Mouse (Mus musculus): Measurements from ENCODE around the gene Rgmb. TPM values are rescaled to one million over a fixed set of nuclear protein-coding genes. Genes with fewer than 3 reads are reported as not detected.

The Rgmb gene
- polyA plus RNA-seq, 1 experiment = 41.4 TPM

DNA sequence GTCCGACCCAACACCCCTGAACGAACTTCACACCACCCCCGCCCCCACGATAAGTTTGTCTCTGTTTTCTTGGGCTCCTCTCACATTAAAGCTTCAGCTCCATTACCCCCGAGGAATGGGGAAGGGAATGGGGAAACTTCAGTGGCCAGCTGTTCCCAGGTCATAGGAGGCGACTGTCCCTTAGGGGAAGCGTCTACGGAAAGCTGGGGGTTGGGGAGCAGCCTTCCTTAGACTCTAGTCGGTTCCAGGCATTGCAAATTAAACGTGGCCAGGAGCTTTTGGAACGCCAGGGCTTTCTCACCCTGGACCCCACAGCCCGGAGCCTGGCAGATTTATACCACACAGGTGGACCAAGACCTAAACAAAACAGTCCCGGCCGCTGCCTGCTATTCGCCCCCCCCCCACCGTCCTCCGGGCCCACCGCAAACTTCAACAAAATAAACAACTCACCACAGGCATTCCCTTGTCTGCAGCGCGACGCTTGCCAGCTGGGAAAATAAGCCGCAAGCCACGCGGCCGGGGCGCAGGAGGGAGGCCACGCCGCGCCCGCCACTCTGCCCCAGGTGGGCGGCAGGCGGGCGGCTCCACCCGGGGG is 571 bp downstream of the Rgmb start:
- TF ChIP-seq POLR2A (IDR thresholded peaks at IDR 0.05; ENCODE audit: borderline replicate concordance, extremely low read depth, low read depth, low read length) = no peak
- no peak for TF ChIP-seq CTCF (IDR thresholded peaks at IDR 0.05; ENCODE audit: insufficient read depth, low read length)
- H3K4me3 ChIP-seq (replicated peaks; ENCODE audit: extremely low read depth, low read depth, low read length) = peak overlapping the region; percentile 82
- H3K4me1 ChIP-seq (ENCODE audit: control insufficient read depth, insufficient read depth, low read length) = peaks cover 7% of the 10 kb centered on the region
- DNase-seq = no peak
- WGBS = 2% methylated on average over 34 of the region's 34 CpGs

- peak overlapping the region; percentile 82 for H3K4me3 ChIP-seq (replicated peaks; ENCODE audit: extremely low read depth, low read depth, low read length)
- TF ChIP-seq CTCF (IDR thresholded peaks at IDR 0.05; ENCODE audit: insufficient read depth, low read length) (no peak), POLR2A (IDR thresholded peaks at IDR 0.05; ENCODE audit: borderline replicate concordance, extremely low read depth, low read depth, low read length) (no peak)
- no peak for DNase-seq
- H3K4me1 ChIP-seq (ENCODE audit: control insufficient read depth, insufficient read depth, low read length) = peaks cover 10% of the 10 kb centered on the region
- 6% methylated on average over 20 of the region's 20 CpGs for WGBS
These were observed 1.4 kb downstream of the Rgmb start for GRCm38 (mm10) chr17:15829198-15830170.

GRCm38 (mm10) chr17:15828131-15828917 is 2.5 kb downstream of the Rgmb start:
- WGBS = 63% methylated on average over 8 of the region's 8 CpGs
- peaks cover 13% of the 10 kb centered on the region for H3K4me1 ChIP-seq (ENCODE audit: control insufficient read depth, insufficient read depth, low read length)
- TF ChIP-seq POLR2A (IDR thresholded peaks at IDR 0.05; ENCODE audit: borderline replicate concordance, extremely low read depth, low read depth, low read length) = no peak
- no peak for TF ChIP-seq CTCF (IDR thresholded peaks at IDR 0.05; ENCODE audit: insufficient read depth, low read length)
- H3K4me3 ChIP-seq (replicated peaks; ENCODE audit: extremely low read depth, low read depth, low read length) = no peak overlapping the region
- DNase-seq = no peak

GRCm38 (mm10) chr17:15826928-15827327 is 3.9 kb downstream of the Rgmb start:
- DNase-seq = no peak
- 1% methylated on average over 18 of the region's 18 CpGs for WGBS
- H3K4me1 ChIP-seq (ENCODE audit: control insufficient read depth, insufficient read depth, low read length) = peaks cover 17% of the 10 kb centered on the region
- H3K4me3 ChIP-seq (replicated peaks; ENCODE audit: extremely low read depth, low read depth, low read length) = peak overlapping the region; percentile 70
- TF ChIP-seq CTCF (IDR thresholded peaks at IDR 0.05; ENCODE audit: insufficient read depth, low read length) (no peak), POLR2A (IDR thresholded peaks at IDR 0.05; ENCODE audit: borderline replicate concordance, extremely low read depth, low read depth, low read length) (no peak)

DNA sequence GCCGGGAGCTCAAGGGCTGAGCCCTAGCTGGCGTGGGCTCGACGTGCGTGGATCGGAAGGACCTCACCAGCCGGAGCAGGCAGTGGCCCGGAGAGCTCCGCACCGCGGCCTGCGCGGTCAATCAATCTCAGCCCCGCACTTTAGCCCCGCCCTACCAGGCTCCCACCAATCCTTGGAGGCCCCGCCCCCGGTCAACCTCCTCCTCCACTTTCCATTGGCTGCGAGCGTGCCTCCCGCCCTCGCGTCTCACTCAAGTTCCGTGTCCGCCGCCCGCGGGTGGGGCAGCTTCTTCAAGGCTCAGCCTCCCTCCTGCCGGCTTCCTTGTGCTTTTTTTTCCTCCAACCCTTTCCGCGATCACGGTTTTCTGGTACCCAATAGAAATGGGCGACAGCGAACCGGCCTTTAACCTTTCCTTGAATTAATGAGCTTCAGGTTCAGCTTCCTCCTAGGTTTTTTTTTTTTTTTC is 4.4 kb downstream of the Rgmb start:
- under 1% methylated on average over 29 of the region's 34 CpGs for WGBS

DNA sequence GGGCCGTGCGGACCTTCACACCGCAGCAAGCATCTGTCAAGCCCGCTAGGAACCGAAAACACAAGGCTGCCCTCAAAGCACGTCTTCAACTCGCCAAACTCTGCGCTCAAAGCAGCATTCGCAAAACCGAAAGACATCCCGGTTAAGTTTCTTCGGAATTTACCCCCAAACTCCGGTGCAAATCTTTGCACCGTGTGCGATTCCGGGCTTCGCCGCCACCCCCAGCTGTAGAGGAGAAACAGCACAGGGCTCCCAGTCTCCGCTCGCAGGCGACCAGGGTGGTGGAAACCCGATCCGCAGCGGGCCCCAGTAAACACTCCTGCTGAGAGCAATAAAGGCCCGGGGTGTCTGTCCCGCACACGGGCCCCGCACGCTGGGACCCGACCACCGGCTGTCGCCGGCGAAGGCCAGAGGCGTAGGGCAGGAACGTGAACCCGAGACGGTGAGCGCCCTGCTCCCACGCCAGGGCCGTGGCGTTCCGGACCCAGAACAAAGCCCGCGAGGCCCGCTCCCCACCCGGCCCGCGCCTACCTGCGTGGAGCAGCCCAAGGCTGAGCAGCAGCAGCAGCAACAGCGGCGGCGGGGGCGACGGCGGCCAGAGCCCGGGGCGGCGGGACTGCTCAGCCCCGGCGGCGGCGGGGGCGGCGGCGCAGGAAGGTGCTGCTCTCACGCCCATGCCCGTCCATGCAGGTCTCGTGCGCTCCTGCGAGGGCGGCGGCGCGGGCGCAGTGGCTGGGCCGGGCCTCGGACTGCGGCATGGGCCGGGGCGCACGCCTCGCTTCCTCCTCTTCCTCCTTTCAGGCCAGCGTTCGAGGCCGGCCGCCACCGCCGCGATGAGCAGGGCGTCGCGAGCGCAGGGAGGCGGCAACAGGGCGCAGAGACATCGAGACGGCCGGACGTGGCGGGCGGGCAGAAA is 5.1 kb downstream of the Rgmb start:
- H3K4me1 ChIP-seq (ENCODE audit: control insufficient read depth, insufficient read depth, low read length) = peaks cover 20% of the 10 kb centered on the region
- TF ChIP-seq POLR2A (IDR thresholded peaks at IDR 0.05; ENCODE audit: borderline replicate concordance, extremely low read depth, low read depth, low read length) (no peak), CTCF (IDR thresholded peaks at IDR 0.05; ENCODE audit: insufficient read depth, low read length) (no peak)
- H3K4me3 ChIP-seq (replicated peaks; ENCODE audit: extremely low read depth, low read depth, low read length) = peak overlapping the region; percentile 87
- no peak for DNase-seq
- under 1% methylated on average over 102 of the region's 102 CpGs for WGBS

More for the DNA sequence above, 4.4 kb downstream of the Rgmb start:
- H3K4me1 ChIP-seq (ENCODE audit: control insufficient read depth, insufficient read depth, low read length) = peaks cover 17% of the 10 kb centered on the region
- DNase-seq = peak; percentile 99
- H3K4me3 ChIP-seq (replicated peaks; ENCODE audit: extremely low read depth, low read depth, low read length) = peak overlapping the region; percentile 87
- no peak for TF ChIP-seq CTCF (IDR thresholded peaks at IDR 0.05; ENCODE audit: insufficient read depth, low read length)
- peak; percentile 98; the same call in 1 of the 2 replicates for TF ChIP-seq POLR2A (IDR thresholded peaks at IDR 0.05; ENCODE audit: borderline replicate concordance, extremely low read depth, low read depth, low read length)

DNA sequence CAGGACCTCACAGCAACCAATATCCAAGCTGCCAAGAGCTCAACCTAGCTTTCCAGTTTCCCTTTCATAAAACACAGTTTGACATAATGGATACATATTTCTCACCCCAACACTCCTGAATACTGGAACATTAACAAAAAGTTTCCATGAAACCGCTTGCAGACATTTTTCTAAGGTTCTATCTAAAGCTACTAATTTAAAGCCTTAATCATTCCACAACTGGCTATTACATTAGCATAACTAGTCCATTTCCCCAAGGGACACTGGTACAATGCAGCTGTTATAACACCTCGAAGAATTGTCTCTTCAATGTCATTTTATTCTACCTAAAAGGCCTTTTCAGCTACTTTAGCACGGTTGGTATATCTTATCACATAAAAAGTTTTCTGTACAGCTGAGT is 6.0 kb downstream of the Rgmb start:
- DNase-seq = no peak
- Histone ChIP-seq H3K4me3 (replicated peaks; ENCODE audit: extremely low read depth, low read depth, low read length) (peak overlapping the region; percentile 2), H3K4me1 (ENCODE audit: control insufficient read depth, insufficient read depth, low read length) (peaks cover 23% of the 10 kb centered on the region)
- 13% methylated on average over 3 of the region's 3 CpGs for WGBS
- TF ChIP-seq CTCF (IDR thresholded peaks at IDR 0.05; ENCODE audit: insufficient read depth, low read length) = no peak
- no peak for TF ChIP-seq POLR2A (IDR thresholded peaks at IDR 0.05; ENCODE audit: borderline replicate concordance, extremely low read depth, low read depth, low read length)

DNA sequence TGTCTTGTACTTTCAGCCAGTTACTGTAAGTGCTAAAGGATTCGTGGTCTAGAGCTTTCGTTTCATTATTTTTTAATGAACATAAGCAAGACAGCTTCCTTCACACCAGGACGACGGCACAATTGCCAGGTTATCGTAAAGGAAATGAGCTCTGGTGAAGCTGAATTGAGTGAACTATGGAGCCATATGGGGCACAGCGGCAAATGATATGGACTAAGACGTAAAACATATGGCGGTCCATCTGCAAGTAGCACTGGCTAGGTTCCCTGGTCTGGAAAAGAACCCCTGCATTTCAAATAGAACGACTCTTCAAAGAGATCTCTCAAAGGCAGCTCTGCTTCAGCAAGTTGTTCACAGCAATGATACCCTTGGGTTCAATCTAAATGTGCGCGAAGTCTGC is 6.5 kb downstream of the Rgmb start:
- 34% methylated on average over 11 of the region's 11 CpGs for WGBS
- peak overlapping the region; percentile 2 for H3K4me3 ChIP-seq (replicated peaks; ENCODE audit: extremely low read depth, low read depth, low read length)
- no peak for DNase-seq
- TF ChIP-seq POLR2A (IDR thresholded peaks at IDR 0.05; ENCODE audit: borderline replicate concordance, extremely low read depth, low read depth, low read length) (no peak), CTCF (IDR thresholded peaks at IDR 0.05; ENCODE audit: insufficient read depth, low read length) (no peak)
- peaks cover 23% of the 10 kb centered on the region for H3K4me1 ChIP-seq (ENCODE audit: control insufficient read depth, insufficient read depth, low read length)

All from lung, adult 2 months (tissue).